Mouse (Mus musculus) layer of hippocampus, adult 9-10 months (tissue): ENCODE data around the gene Decr2.
"Not testable (repeated sequence)": the region's sequence is repeated elsewhere in the genome, so short reads cannot be mapped to it uniquely, and the experiment has no call there.

Experiments used
- DNase-seq: peaks from one replicate; pipeline ENCODE4 v3.0.0; 2022; ENCODE audit warnings: low spot score

The Decr2 gene

GRCm38 (mm10) chr17:26113181-26113948 is 23.2 kb upstream of the Decr2 start, which contains the start of gene Tmem8:
Gene Tmem8, plus strand, starts transcription at chr17:26113299.
- no peak for DNase-seq

- no peak for DNase-seq
Measured at GRCm38 (mm10) chr17:26112751-26113150, 22.6 kb upstream of the Decr2 start.

- no peak for DNase-seq
Measured at GRCm38 (mm10) chr17:26111722-26112121, 21.6 kb upstream of the Decr2 start.

GRCm38 (mm10) chr17:26111024-26111423 is 20.9 kb upstream of the Decr2 start:
- no peak for DNase-seq

GRCm38 (mm10) chr17:26110156-26110555 is 20.0 kb upstream of the Decr2 start:
- DNase-seq = no peak

GRCm38 (mm10) chr17:26105619-26106018 is 15.5 kb upstream of the Decr2 start:
- no peak for DNase-seq

- no peak for DNase-seq
Measured at GRCm38 (mm10) chr17:26101478-26101877, 11.3 kb upstream of the Decr2 start.

GRCm38 (mm10) chr17:26100166-26100565 is 10.0 kb upstream of the Decr2 start:
- no peak for DNase-seq

- DNase-seq = not testable (repeated sequence)
Measured at GRCm38 (mm10) chr17:26099316-26099715, 9.2 kb upstream of the Decr2 start.

- DNase-seq = no peak
Measured at GRCm38 (mm10) chr17:26098461-26098860, 8.3 kb upstream of the Decr2 start.

GRCm38 (mm10) chr17:26095121-26095740 is 5.1 kb upstream of the Decr2 start, which contains the start of gene Nme4:
Gene Nme4, minus strand, starts transcription at chr17:26095602.
- peak; percentile 22 for DNase-seq

- DNase-seq = no peak
Measured at GRCm38 (mm10) chr17:26094531-26095110, 4.5 kb upstream of the Decr2 start.

- DNase-seq = no peak
Measured at GRCm38 (mm10) chr17:26087059-26087564, 3.0 kb downstream of the Decr2 start.

- DNase-seq = no peak
Measured at GRCm38 (mm10) chr17:26080867-26081266, 9.3 kb downstream of the Decr2 start.

GRCm38 (mm10) chr17:26078851-26079250 is 11.3 kb downstream of the Decr2 start:
- DNase-seq = no peak

GRCm38 (mm10) chr17:26075246-26075645 is 14.9 kb downstream of the Decr2 start:
- DNase-seq = no peak

- no peak for DNase-seq
Measured at GRCm38 (mm10) chr17:26070136-26070535, 20.0 kb downstream of the Decr2 start.

GRCm38 (mm10) chr17:26068831-26069739 is 21.1 kb downstream of the Decr2 start, which contains the start of gene Rab11fip3:
Gene Rab11fip3, minus strand, starts transcription at chr17:26069555.
- DNase-seq = peak; percentile 65

GRCm38 (mm10) chr17:26068024-26068830 is 21.9 kb downstream of the Decr2 start:
- no peak for DNase-seq

GRCm38 (mm10) chr17:26066488-26067020 is 23.6 kb downstream of the Decr2 start:
- DNase-seq = no peak

GRCm38 (mm10) chr17:26064916-26065315 is 25.2 kb downstream of the Decr2 start:
- no peak for DNase-seq
